Mouse (Mus musculus) kidney, adult 11 months (tissue): ENCODE data around the gene Uspl1.

ENCODE experiments used
- DNase-seq: peaks from one replicate; pipeline ENCODE4 v3.0.0; 2022

Uspl1 gene

GRCm38 (mm10) chr5:149261866-149262265 lies 77.7 kb downstream of the Uspl1 start:
- DNase-seq = no peak

GRCm38 (mm10) chr5:149264405-149264804 lies 80.3 kb downstream of the Uspl1 start, which contains the start of gene Alox5ap:
TSS of gene Alox5ap (plus strand) at chr5:149264767.
- no peak for DNase-seq

- no peak for DNase-seq
Observed at GRCm38 (mm10) chr5:149264878-149265279, 80.7 kb downstream of the Uspl1 start.
